Mouse (Mus musculus) CD4-positive, CD25-positive, alpha-beta regulatory T cell, adult 2 months (primary cell): ENCODE data around the gene Zfp961.
A peak's percentile ranks its signal among the peaks of the same experiment; 100 is the strongest.
"Not testable (repeated sequence)": the region's sequence is repeated elsewhere in the genome, so short reads cannot be mapped to it uniquely, and the experiment has no call there.

Experiments used
- DNase-seq: peaks from one replicate; pipeline ENCODE4 v3.0.0-alpha.2; 2012; ENCODE audit warnings: low read depth, low spot score

Zfp961 gene

GRCm38 (mm10) chr8:71950482-71951221 is at the start of gene Zfp961:
TSS of gene Zfp961 (plus strand) at chr8:71951038.
- DNase-seq: peak; percentile 99

DNA sequence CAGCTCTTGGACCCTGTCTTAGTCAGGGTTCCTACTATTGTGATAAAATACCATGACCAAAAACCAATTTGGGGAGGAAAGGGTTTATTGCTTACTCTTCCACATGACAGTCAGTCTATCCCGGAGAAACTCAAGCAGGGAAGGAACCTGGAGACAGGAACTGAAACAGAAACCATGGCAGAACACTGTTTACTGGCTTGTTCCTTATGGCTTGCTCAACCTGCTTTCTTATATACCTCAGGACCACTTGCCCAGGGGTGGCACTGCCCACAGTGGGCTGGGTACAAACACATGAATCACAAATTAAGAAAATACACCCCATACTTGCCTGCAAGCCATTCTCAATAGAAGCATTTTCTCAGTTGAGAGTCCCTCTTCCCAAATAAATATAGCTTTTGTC is 47.8 kb upstream of the Zfp961 start:
- DNase-seq: not testable (repeated sequence)

DNA sequence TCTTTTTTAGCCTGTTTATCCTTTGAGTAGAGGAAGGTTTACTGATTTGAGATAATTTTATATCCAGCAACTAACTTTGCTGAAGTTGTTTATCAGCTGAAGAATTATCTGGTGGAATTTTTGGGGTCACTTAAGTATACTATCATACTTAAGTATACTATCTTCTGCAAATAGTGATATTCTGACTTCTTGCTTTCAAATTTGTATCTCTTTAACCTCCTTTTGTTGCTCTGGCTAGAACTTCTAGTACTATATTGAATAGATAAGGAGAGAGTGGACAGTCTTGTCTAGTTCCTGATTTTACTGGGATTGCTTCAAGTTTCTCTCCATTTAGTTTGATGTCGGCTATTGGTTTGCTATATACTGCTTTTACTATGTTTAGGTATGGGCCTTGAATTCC is 44.0 kb upstream of the Zfp961 start:
- no peak for DNase-seq

GRCm38 (mm10) chr8:71907798-71908257 is 43.0 kb upstream of the Zfp961 start:
- DNase-seq: no peak

DNA sequence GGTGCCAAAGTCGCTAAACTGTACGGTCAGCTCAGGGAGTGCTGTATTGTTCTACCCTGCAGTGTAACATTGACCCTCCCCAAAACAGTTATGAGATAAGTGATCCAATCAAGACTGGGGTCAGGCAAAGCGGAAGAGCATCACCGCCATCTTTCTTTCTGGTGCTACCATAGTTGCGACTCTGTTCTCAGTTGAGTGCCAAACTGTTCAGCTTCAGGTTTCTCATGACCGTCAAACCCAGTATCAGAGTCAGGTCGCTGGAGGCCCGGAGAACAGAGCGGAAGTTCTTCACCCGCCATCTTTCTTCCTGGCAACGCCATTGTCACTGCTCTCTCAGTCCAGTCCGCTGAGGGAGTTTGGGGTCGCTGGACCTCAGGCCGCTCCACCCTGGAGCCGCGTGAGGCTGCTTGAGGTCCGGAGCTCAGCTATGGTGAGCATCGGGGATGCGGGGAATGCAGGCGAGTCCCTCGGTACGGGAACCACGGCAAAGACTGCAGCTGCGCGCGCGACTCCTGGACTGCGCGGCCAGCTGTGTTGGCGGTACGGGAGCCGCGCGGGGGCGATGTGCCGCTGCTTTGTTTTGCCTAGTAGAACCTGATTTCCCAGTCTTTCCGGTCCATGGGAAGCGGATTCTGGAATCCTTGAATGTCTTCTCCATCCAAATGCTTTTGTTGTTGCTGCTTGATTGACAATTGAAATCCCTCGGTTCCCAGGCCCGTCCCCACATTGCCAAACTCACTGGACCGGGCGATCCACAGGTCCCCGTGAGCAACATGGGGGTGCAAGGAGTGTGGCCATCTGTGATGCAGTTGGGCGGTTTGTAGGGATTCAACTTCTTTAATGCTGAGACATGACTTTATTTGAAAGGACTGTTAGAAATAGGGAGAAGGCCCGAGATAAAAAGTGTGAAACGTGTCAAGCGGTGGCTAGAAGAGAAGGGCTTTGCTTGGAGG is 42.3 kb upstream of the Zfp961 start, which contains the start of the genes Zfp882 and Zfp617:
Zfp882 (plus strand) TSS at position 300 of the 953 bp plus-strand sequence.
Zfp617 (plus strand) TSS at position 327 of the 953 bp plus-strand sequence.
- DNase-seq: peak; percentile 86

GRCm38 (mm10) chr8:71912286-71912685 is 38.6 kb upstream of the Zfp961 start:
- no peak for DNase-seq

- peak; percentile 95 for DNase-seq
These were observed 28.1 kb upstream of the Zfp961 start for GRCm38 (mm10) chr8:71922567-71923401.

DNA sequence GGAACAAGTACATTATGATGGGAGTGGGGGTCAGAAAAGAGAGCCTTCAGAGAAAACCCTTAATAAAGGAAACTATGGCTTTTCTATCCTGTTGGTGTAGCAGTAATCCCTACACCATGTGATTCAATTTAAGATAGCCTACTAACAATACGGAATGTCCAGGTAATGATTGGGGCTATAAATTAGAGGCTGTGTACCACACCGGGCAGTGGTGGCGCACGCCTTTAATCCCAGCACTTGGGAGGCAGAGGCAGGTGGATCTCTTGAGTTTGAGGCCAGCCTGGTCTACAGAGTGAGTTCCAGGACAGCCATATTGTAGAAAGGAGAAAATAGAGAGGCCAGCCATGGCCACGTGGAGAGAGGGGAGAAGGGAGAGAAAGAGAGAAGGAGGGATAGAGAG is 25.0 kb upstream of the Zfp961 start:
- DNase-seq: no peak

DNA sequence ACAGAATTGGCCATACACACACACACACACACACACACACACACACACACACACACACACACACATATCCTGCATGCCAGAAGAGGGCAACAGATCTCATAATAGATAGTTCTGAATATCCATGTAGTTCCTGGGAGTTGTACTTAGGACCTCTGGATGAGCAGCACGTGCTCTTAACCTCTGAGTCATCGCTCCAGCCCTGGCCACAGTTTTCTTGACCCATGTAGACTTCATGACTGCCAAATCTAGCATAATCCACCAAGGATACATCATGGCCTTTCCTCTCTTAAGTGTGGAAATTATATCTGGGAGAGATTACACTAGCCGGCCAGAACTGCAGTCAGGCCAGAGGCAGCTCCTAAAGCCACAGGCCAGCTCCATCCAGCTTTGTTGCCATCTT is 24.3 kb upstream of the Zfp961 start:
- DNase-seq: no peak

- no peak for DNase-seq
These were observed 23.1 kb upstream of the Zfp961 start for GRCm38 (mm10) chr8:71927779-71928178.

GRCm38 (mm10) chr8:71938037-71938436 is 12.8 kb upstream of the Zfp961 start:
- not testable (repeated sequence) for DNase-seq

DNA sequence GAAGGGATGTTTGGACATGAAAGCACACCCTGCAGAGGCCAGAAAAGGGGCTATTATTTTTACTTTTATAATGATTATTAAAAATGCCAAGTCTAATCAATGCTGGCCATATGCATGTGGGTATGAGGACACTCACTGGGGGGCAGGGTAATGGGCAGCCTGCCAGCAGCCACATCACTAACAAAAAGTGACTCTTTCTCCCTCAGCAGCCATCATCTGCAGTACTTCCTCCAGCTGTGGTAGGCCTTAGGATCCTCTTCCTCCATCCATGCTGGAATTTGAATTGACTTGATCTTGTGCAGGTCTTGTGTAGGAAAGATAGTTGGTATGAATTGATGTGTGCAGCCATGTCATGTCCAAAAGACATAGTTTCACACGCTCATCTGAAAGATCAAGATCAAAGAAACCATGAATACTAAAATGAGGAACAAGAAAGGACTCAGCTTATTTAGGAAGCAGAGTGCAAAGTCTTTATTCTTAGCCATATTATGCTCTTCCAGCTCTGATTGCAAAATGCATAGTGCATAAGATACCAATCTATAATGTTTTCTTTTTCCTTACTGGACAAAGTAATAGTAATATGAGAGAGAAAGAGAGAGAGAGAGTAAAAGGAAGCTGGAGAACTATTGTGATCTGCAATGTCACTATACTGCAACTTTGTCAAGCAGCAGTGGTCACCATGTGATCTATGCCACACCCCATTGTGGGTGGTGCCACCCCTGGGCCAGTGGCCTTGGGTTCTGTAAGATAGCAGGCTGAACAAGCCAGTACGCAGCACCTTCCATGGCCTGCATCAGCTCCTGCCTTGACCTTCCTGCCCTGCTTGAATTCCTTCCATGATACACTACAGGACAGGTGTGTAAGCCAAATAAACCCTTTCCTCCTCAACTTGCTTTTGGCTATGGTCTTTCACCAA is 10.3 kb upstream of the Zfp961 start:
- no peak for DNase-seq

DNA sequence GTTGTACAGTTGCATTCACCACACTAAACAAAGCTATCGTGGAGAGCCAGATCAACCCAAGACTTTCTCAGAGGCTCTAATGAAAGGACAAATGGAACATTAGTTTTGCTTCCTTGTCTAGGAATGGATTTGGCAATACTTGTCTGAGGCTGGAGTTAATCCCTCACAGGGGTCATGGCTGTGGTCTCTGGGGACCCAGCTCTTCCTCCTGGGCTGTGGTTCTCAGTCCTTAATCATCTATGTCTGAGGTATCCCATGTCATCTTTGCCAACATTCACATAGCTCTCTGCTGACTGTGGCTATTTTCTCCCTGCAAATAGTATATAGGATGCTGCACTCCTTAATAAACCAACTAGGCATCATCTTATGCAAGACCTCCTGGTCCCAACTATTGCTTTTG is 9.1 kb upstream of the Zfp961 start:
- DNase-seq: no peak

DNA sequence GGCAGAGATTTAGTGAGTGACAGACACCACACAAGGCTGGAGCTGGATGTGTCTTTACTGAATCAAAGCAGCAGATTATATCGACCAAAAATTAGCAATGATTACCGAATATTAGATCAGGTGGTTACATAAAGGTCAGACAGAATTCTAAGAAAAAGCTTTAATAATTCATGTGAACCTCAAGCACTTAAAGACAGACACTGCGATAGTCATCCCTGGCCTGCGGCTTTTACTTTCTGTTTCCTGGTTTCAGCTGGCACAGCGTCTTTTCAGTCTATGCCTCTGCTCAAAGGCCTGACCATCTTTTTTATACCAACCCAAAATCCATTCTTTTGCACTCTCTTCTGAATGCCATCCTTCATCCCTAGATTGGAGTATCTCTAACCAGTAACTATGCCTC is 2.2 kb upstream of the Zfp961 start:
- DNase-seq: peak; percentile 53

DNA sequence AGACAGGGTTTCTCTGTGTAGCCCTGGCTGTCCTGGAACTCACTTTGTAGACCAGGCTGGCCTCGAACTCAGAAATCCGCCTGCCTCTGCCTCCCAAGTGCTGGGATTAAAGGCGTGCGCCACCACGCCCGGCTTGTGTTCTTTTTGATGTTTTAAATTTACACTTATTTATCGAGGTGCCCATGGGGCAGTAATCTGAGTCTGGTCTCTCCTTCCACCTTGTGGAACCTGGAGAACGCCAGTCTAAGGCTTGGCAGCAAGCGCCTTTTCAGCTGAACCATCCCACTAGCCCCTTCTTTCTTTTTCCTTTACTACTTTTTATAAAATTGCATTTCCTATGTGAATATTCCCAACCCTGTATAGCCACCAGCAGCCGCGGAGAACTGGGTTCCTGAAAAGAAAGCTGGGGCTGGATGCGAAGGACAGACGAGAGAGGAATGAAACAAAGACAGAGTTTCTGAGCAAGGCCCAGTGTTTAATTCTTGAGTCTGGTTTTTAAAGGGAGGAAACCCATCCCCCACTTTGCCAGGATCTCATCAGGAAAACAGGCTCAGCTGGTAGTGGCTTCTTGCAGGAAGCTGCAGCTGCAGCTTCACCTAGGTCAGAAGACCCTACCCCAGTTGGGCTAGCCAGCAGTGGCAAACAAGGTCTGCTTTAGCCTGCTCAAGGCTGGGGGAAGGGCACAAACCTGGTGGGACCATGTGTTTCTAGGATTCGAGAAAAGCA is 761 bp downstream of the Zfp961 start:
- DNase-seq: peak; percentile 23

DNA sequence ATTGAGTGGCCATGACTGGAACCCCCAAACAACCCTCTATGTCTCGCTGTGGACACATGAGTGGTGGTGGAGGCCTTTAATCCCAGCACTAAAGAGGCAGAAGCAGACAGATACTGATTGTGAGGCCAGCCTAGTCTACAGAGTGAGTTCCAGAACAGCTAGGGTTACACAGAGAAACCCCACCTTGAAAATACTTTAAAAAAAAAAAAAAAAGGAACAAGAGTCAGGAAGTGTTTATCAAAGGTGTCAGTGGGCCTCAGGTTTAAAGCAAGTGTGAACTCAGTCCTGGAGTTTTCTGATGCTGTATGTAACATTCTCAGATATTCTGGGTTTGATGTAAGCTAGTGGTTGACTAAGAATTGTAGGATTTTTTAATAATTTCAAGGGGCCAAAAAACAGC is 1.7 kb downstream of the Zfp961 start:
- no peak for DNase-seq

DNA sequence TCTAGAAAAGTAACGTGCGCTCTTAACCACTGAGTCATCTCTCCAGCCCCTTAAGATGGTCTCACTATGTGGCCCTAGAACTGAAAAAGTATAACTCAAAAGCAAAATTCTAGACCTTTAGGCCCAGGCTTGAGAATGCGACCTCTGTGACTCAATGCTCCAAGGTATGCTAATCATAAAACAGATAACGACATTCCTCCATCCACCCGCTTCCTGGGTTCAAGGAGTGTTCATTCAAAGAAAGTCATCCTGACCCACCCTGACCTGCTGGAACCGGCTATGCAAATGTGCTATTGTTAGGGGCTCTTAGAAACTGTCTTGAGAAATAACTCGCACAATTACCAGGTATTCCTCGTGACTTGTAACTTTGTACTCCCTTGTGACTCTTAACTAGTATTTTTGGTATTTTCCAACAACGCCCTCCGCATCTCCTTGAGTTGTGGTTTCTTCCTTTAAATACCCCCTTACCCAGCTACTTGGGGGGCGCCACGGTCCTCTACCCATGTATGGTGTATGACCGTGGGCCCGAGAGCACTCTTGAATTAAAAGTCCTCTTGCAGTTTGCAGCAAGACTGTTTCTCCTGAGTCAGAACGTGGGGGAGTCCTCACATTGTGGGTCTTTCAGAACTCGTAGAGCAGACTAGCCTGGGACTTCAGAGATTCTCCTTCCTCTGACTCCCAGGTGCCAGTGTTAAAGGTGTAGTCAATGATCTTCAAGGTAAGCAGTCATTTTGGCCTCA is 2.3 kb downstream of the Zfp961 start:
- DNase-seq: not testable (repeated sequence)

DNA sequence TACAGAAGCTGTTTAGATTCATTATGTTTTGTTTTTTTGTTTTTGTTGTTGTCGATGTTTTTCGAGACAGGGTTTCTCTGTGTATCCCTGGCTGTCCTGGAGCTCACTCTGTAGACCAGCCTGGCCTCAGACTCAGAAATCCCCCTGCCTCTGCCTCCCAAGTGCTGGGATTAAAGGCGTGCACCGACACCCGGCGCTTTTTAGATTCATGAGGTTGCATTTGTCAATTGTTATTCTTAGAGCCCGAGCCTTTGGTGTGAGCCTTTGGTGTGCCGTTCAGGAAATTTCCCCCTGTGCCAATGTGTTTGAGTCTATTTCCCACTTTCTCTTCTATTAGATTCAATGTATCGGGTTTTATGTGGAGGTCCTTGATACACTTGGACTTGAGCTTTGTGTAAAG is 3.8 kb downstream of the Zfp961 start:
- no peak for DNase-seq

DNA sequence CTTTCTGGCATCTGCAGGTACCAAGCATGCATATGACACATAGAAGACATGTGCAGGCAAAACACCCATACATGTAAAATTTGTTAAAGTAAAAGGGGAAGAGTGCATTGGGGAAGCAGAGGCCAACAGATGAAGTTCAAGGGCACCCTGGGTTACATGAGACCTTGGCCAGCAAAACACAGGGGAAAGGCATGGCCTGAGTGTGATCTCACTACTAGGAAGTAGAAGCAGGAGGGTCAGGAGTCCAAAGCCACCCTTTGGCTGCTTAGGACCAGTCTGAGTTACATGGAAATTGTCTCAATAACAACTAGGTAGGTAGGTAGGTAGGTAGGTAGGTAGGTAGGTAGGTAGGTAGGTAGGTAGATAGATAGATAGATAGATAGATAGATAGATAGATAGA is 9.6 kb downstream of the Zfp961 start:
- DNase-seq: no peak
